Mouse (Mus musculus) WW6 (cell line): ENCODE measurements around the gene Tbc1d4.

ENCODE experiments used
- DNase-seq: peaks from one replicate; pipeline ENCODE4 v3.0.0-alpha.2; 2013; ENCODE audit warnings: low read depth, low spot score

Tbc1d4 gene

GRCm38 (mm10) chr14:101430536-101430935, 178.5 kb downstream of the Tbc1d4 start:
- no peak for DNase-seq

GRCm38 (mm10) chr14:101428805-101429516, 180.0 kb downstream of the Tbc1d4 start:
- DNase-seq = no peak

GRCm38 (mm10) chr14:101417679-101418078, 191.3 kb downstream of the Tbc1d4 start:
- DNase-seq = no peak
